Mouse (Mus musculus) B cell, adult (primary cell): ENCODE results near the gene Vmn1r149. TPM values are rescaled to one million over a fixed set of nuclear protein-coding genes. Genes with fewer than 3 reads are reported as not detected.

Experiments
- total RNA-seq: library from RNA; stranded (reverse); gene quantifications from 4 replicates; pipeline ENCODE4 v1.2.4, GENCODE M21; 2023; ENCODE audit not compliant: inconsistent age

The Vmn1r149 gene
- total RNA-seq = not detected in 4 replicates

GRCm38 (mm10) chr7:22438129-22438528, at the start of gene Vmn1r149:
Gene Vmn1r149, minus strand, starts transcription at chr7:22438229.

GRCm38 (mm10) chr7:22463975-22464374, 25.9 kb upstream of the Vmn1r149 start, which contains the start of gene Gm10665:
Gene Gm10665, minus strand, starts transcription at chr7:22464075.

GRCm38 (mm10) chr7:22413283-22413682, 24.7 kb downstream of the Vmn1r149 start, which contains the start of gene Vmn1r148:
Gene Vmn1r148, plus strand, starts transcription at chr7:22413583.

Other genes starting within 250 kb of the Vmn1r149 start
- not detected in 4 replicates for gene Vmn1r143, start 248.9 kb downstream of the Vmn1r149 start, total RNA-seq
- gene Gm8653, start 237.0 kb downstream of the Vmn1r149 start, total RNA-seq = not detected in 4 replicates
- gene Gm8453, start 208.7 kb downstream of the Vmn1r149 start, total RNA-seq = not detected in 4 replicates
- gene Gm4187, start 108.5 kb downstream of the Vmn1r149 start, total RNA-seq = not detected in 4 replicates
- gene Gm8660, start 67.2 kb downstream of the Vmn1r149 start, total RNA-seq = not detected in 4 replicates
- gene Vmn1r148, start 24.6 kb downstream of the Vmn1r149 start, total RNA-seq = not detected in 4 replicates
- gene Gm10665, start 25.8 kb upstream of the Vmn1r149 start, total RNA-seq = not detected in 4 replicates
- not detected in 4 replicates for gene Vmn1r151, start 61.4 kb upstream of the Vmn1r149 start, total RNA-seq
- not detected in 4 replicates for gene Vmn1r152, start 84.7 kb upstream of the Vmn1r149 start, total RNA-seq
- not detected in 4 replicates for gene Gm8677, start 96.7 kb upstream of the Vmn1r149 start, total RNA-seq
- gene Gm4201, start 127.1 kb upstream of the Vmn1r149 start, total RNA-seq = not detected in 4 replicates
- gene Gm4565, start 149.9 kb upstream of the Vmn1r149 start, total RNA-seq = not detected in 4 replicates
- not detected in 4 replicates for gene Vmn1r155, start 219.8 kb upstream of the Vmn1r149 start, total RNA-seq